Mouse (Mus musculus) heart, postnatal 36 days (tissue): ENCODE measurements around the gene Sub1. TPM values are rescaled to one million over a fixed set of nuclear protein-coding genes. Genes with fewer than 3 reads are reported as not detected.

Experiments
- DNase-seq, 2 experiments: peaks; one replicate each; pipeline ENCODE4 v3.0.0; 2021 to 2022
- intact Hi-C: fragments of 180-260 bp; cut with DNase I; formaldehyde crosslinking; loops from one replicate; pipeline ENCODE4 v1.15.1; 2025
- total RNA-seq, 2 experiments: library from RNA; stranded (reverse); gene quantifications; 2 replicates each; pipeline ENCODE4 v1.2.3; 2021

Gene Sub1
- 10 to 100 TPM; 84.5 to 93.1 TPM for total RNA-seq

- intact Hi-C loops: loop anchor here (5.0 to 10.0 kb wide), 2 partner anchors 70 to 828 kb away; partner anchors contain the start of genes 6030458C11Rik and Drosha
- DNase-seq: no peak
Measured at GRCm38 (mm10) chr15:11996883-11997282, at the start of gene Sub1. Sub1 (minus strand) TSS chr15:11996983.

GRCm38 (mm10) chr15:12040407-12040710 lies 43.6 kb upstream of the Sub1 start:
- intact Hi-C loops: no loop called here
- no peak for DNase-seq

DNA sequence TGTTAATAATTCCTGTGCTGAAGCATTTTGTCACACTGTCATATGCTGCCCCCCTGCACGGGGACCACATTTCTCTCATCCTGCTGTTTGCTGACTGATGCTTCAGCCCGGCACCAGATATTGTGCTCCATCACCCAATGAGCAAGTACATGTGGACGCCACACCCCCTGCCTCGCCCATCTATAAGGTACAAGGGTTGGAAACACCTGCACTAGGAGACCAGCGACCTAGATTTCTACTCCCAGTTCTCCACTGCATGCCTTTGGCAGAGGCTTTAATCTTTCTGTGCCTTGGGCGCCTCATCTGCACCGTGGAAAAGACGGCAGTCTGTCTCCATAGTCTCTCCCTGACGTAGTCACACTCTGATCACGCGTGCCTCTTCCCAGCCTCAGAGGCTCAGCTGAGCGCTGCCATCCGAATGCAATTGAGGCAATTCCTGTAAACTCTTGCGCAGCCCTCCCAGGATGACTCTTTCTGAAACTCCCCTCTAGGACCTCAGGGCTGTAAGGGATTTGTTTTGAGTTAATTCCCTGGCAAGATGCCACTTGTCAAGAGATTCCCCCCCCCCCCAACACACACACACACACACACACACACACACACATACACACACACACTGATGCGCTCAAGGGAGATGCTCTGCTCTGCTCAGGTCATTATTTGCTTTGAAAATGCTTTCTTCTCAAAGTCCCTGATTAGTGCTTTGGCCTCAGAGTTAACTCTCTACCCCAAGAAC lies 43.1 kb upstream of the Sub1 start:
- no peak for DNase-seq
- intact Hi-C loops: loop anchor here (5.0 kb wide), 2 partner anchors 42 to 68 kb away; no protein-coding TSS in a partner anchor

DNA sequence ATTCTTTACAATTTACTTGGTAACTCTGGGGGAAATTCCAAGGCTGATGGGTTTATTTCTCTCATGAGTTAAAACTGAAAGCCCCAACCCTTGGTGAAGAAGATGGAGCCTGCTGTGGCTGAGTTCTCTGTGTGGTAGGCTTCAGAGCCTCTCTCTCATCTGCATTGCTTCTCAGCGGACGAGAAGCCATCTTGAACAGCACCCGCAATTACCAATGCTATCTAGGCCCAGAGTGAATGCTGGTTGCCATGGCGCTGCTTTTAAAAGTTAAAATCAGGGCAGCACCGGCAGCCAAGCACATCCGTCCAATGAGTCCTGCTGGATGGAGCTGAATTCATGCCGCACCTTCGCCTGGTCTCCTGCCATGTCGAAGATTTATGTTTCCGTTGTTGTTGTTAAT lies 42.5 kb upstream of the Sub1 start:
- DNase-seq: no peak
- intact Hi-C loops: loop anchor here (5.0 kb wide), 2 partner anchors 43 to 67 kb away; no protein-coding TSS in a partner anchor

- no peak for DNase-seq
- intact Hi-C loops: loop anchor here (5.0 kb wide), 2 partner anchors 44 to 66 kb away; no protein-coding TSS in a partner anchor
Measured at GRCm38 (mm10) chr15:12037866-12038625, 41.3 kb upstream of the Sub1 start.

- DNase-seq: no peak
- intact Hi-C loops: loop anchor here (5.0 kb wide), 2 partner anchors 45 to 65 kb away; no protein-coding TSS in a partner anchor
Measured at GRCm38 (mm10) chr15:12037217-12037616, 40.4 kb upstream of the Sub1 start.

- DNase-seq: no peak
- intact Hi-C loops: loop anchor here (5.0 kb wide), 2 partner anchors 46 to 64 kb away; no protein-coding TSS in a partner anchor
Measured at GRCm38 (mm10) chr15:12036675-12037074, 39.9 kb upstream of the Sub1 start.

- intact Hi-C loops: no loop called here
Measured at GRCm38 (mm10) chr15:12034317-12034716, 37.5 kb upstream of the Sub1 start.

GRCm38 (mm10) chr15:12033155-12033554 lies 36.4 kb upstream of the Sub1 start:
- DNase-seq: no peak
- intact Hi-C loops: no loop called here

More at GRCm38 (mm10) chr15:12034317-12034716, 37.5 kb upstream of the Sub1 start:
- DNase-seq: no peak

GRCm38 (mm10) chr15:12032512-12032911 lies 35.7 kb upstream of the Sub1 start:
- intact Hi-C loops: no loop called here
- no peak for DNase-seq

GRCm38 (mm10) chr15:12031861-12032260 lies 35.1 kb upstream of the Sub1 start:
- intact Hi-C loops: no loop called here
- no peak for DNase-seq

- no peak for DNase-seq
- intact Hi-C loops: no loop called here
Measured at GRCm38 (mm10) chr15:12030221-12030620, 33.4 kb upstream of the Sub1 start.

- intact Hi-C loops: no loop called here
- DNase-seq: no peak
Measured at GRCm38 (mm10) chr15:12027807-12028206, 31.0 kb upstream of the Sub1 start.

DNA sequence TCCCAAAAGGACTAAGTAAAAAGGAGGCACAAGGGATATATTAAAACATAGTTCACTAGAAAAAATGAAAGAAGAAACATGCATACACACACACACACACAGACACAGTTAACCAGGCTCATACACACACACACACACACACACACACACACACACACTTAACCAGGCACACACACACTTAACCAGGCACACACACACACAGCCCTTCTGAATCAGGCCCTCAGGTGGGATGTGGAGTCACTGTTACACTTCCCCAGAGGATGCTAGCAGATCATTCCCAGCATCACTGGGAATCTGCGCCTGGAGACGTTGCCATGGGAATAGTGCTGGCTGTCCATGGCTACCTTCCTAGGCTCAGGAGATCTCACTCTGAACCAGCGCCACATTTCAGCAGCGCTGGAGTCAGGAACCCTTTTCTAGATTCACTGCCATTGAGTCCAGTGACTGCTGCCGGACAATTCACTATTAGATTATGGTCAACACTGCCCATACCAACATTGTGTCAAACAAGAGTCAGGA lies 30.2 kb upstream of the Sub1 start:
- no peak for DNase-seq
- intact Hi-C loops: no loop called here

- intact Hi-C loops: no loop called here
Measured at GRCm38 (mm10) chr15:12026026-12026425, 29.2 kb upstream of the Sub1 start.

DNA sequence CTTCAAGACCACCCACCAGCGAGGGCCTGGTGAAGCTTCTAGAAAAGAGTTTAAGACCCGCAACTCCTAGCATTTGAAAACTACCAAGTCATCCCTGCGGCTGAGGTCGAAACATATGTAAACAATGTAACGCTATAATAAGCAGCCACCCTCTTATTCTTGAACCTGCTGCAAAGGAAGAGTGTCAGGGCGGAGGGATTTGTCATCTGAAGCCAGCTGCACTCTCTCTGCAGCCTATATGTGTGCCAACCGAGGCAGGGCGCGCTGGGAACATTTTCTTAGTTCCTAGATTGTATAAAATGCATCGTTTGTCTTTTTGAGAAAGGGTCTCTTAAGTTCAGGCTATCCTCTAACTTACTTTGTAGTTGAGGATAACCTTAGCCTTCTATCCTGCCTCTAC lies 28.6 kb upstream of the Sub1 start:
- intact Hi-C loops: no loop called here
- no peak for DNase-seq

More at GRCm38 (mm10) chr15:12026026-12026425, 29.2 kb upstream of the Sub1 start:
- no peak for DNase-seq

GRCm38 (mm10) chr15:12024791-12025268 lies 28.0 kb upstream of the Sub1 start:
- no peak for DNase-seq
- intact Hi-C loops: no loop called here

DNA sequence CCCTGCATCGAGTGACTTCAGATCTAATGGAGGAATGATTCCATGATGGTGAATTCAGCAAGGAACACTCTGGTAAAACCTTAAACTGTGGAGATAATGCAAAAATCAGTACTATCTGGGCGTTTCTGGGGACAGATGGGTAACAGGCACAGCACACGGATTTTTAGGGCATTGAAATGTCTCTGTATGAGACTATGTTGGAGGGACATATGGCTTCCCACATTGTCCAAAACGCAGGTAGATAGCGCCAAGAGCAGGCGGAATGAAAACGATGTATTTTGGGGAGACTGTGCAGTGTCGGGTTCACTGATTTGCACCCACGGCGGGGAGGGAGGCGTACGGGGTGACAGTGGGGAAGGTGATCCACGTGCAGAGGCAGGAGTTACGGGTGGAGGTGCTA lies 22.7 kb upstream of the Sub1 start:
- DNase-seq: no peak
- intact Hi-C loops: no loop called here

DNA sequence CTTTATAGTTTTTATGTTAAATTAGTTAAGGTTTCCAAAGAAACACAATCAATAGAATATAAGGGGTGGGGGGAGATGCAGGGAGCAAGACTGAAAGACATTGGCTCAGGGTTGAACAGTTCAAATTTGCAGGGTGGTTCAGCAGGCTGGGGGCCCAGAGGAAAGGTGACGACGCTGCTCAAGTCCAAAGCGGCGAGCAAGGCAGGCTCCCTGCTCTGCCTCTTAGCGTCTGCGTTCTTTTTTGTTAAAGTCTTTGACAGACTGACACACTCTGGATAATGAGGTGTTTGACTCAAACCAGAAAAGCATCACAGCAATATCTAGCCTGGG lies 21.6 kb upstream of the Sub1 start:
- intact Hi-C loops: no loop called here
- DNase-seq: no peak

DNA sequence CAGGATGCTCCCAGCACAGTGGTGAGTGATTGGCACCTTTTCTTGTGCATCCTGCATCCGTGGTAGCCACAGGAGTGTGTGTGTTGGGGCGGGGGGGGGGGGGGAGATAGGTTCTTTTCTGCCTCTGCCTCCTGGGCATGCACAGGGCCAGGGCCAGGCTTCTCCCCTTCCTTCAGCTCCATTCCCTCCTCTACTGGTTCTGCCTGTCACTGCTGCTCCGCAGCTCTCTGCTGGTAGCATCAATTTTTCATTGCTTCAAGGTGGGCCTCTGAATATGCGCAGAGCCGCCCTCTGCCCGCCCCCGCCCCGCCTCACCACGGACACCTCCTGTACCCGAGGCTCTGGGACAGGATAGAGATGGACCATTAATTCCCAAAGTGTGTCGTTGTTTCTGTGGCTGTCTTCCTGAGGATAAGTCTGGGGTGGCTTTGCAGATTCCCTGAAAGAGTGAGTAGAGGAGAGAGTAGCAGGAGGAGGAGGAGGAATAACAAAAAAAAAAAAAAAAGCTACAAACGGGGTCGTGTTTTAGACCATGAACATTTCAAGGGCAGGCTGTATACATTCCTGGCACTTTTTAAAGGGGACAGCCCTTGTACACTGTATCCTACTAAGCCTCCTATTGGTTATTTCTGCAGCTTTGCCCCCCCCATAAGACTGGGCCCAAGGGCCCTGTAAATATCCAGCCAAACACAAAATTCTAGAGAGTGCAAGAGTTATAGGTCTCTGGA lies 21.1 kb upstream of the Sub1 start:
- no peak for DNase-seq
- intact Hi-C loops: no loop called here
